Mouse (Mus musculus) kidney, embryonic 16.5 days (tissue): ENCODE measurements around the gene Lenep. TPM values are rescaled to one million over a fixed set of nuclear protein-coding genes. Genes with fewer than 3 reads are reported as not detected.

Experiments
- ATAC-seq: fragments of 200-750 bp; cut with Nextera tagmentation; 2 replicates; pipeline ENCODE4 v1.8.0; 2017; ENCODE audit warnings: moderate TSS enrichment; ENCODE audit not compliant: low FRiP score, low TSS enrichment
- H3K27ac ChIP-seq: fragments of 300-500 bp; sonication (generic); 2 replicates; pipeline ENCODE4 v1.5.1; 2014; ENCODE audit warnings: low read length
- H3K27me3 ChIP-seq: fragments of 300-500 bp; sonication (generic); 2 replicates; pipeline ENCODE4 v1.6.1; 2014; ENCODE audit warnings: low read length, control low read depth, mixed read lengths; ENCODE audit not compliant: insufficient read depth
- H3K36me3 ChIP-seq: fragments of 300-500 bp; sonication (generic); 2 replicates; pipeline ENCODE4 v1.6.1; 2014; ENCODE audit warnings: low read length, control low read depth, mixed read lengths; ENCODE audit not compliant: insufficient read depth
- H3K4me1 ChIP-seq: fragments of 300-500 bp; sonication (generic); 2 replicates; pipeline ENCODE4 v1.6.1; 2014; ENCODE audit warnings: low read length, control low read depth, mixed read lengths; ENCODE audit not compliant: insufficient read depth
- H3K4me2 ChIP-seq: fragments of 300-500 bp; sonication (generic); replicated peaks from 2 replicates; pipeline ENCODE4 v1.6.1; 2014; ENCODE audit warnings: low read depth, low read length
- H3K4me3 ChIP-seq: fragments of 300-500 bp; sonication (generic); 2 replicates; pipeline ENCODE4 v1.5.1; 2014; ENCODE audit warnings: mild to moderate bottlenecking, low read length
- H3K9ac ChIP-seq: fragments of 300-500 bp; sonication (generic); replicated peaks from 2 replicates; pipeline ENCODE4 v1.6.1; 2014; ENCODE audit warnings: low read length
- H3K9me3 ChIP-seq: fragments of 300-500 bp; sonication (generic); 2 replicates; pipeline ENCODE4 v1.6.1; 2016; ENCODE audit warnings: low read length, control low read depth
- WGBS: fragments of 180-500 bp; shearing (Covaris S2); extraction: QIAGEN DNeasy Blood & Tissue Kit; methylation state at CpG from one replicate; pipeline ENCODE4 v1.1.7; 2014; 5-methylcytosine and 5-hydroxymethylcytosine counted together
- polyA plus RNA-seq: library from polyadenylated mRNA; unstranded; fragments of >200 nt; fragmentation: Nextera tagmentation; extraction: Ambion mirVana; gene quantifications from 2 replicates; pipeline ENCODE4 v1.2.1, GENCODE M21; 2015

Lenep gene
- polyA plus RNA-seq, 1 experiment from 2014 or later = 1.3 TPM

DNA sequence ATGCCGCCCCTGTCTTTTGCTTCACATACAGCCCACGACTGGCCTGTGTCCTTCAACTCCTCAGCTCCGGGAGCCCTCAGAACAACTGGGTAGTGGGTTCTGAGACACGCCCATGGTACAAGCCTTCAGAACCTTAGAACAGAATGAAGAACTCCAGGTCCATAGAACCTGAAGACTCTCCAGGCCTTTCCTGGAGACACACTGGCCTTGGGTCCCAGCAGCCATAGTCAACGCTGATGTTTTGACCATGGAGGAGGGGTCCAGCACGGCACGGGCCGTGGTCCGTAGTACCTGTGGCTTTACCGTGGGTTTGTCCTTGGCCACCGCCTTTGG is 37.5 kb downstream of the Lenep start, which contains the start of gene Dcst1:
Dcst1 (minus strand) TSS at position 101 of the 333 bp plus-strand sequence.
- Histone ChIP-seq H3K4me2 (no peak within 1 kb of the TSS), H3K4me3 (no peak within 1 kb of the TSS), H3K4me1 (peaks cover 9% of the 10 kb centered on the region; the same call in 1 of the 2 replicates), H3K36me3 (no peaks in the 10 kb centered on the region), H3K9ac (no peak within 1 kb of the TSS; the same call in 1 of the 2 replicates), H3K9me3 (no peaks in the 10 kb centered on the region), H3K27ac (peak within 1 kb of the TSS; percentile 75; the same call in 1 of the 2 replicates), H3K27me3 (no peaks in the 10 kb centered on the region)
- 91% methylated on average over 11 of the region's 11 CpGs for WGBS
- ATAC-seq = no peak

DNA sequence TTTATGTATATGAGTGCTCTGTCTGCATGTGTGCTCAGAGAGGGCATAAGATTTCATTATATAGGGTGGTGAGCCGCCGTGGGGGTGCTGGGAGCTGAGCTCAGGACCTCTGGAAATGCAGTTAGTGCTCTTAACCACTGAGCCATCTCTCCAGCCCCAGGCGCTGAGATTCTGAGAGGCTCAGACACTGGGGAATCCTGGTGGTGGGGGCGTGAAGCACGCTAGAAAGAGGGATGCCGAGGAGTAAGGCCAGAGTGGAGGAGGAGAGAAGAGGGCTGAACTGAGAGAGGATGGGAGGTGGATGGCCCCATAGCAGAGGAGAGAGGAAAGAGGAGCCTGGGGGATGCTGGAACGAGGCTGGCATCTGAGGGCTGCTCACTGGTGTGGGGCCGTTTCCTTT is 38.0 kb downstream of the Lenep start:
- WGBS = 71% methylated on average over 8 of the region's 8 CpGs
- ATAC-seq = no peak
- H3K36me3 ChIP-seq = no peaks in the 10 kb centered on the region
- H3K4me1 ChIP-seq = peaks cover 9% of the 10 kb centered on the region; the same call in 1 of the 2 replicates
- no peak overlapping the region for H3K4me2 ChIP-seq
- no peaks in the 10 kb centered on the region for H3K27me3 ChIP-seq
- no peak overlapping the region for H3K9ac ChIP-seq
- no peak overlapping the region for H3K27ac ChIP-seq
- no peak overlapping the region for H3K4me3 ChIP-seq
- no peaks in the 10 kb centered on the region for H3K9me3 ChIP-seq

GRCm38 (mm10) chr3:89361675-89362074 is 40.9 kb downstream of the Lenep start, which contains the start of gene Dcst2:
Gene Dcst2, plus strand, starts transcription at chr3:89361975.
- WGBS = 87% methylated on average over 7 of the region's 7 CpGs
- Histone ChIP-seq H3K4me1 (peaks cover 9% of the 10 kb centered on the region; the same call in 1 of the 2 replicates), H3K4me3 (no peak within 1 kb of the TSS), H3K36me3 (no peaks in the 10 kb centered on the region), H3K4me2 (no peak within 1 kb of the TSS), H3K27me3 (no peaks in the 10 kb centered on the region), H3K9ac (no peak within 1 kb of the TSS), H3K9me3 (no peaks in the 10 kb centered on the region), H3K27ac (no peak within 1 kb of the TSS)
- no peak for ATAC-seq

GRCm38 (mm10) chr3:89360237-89360636 is 42.4 kb downstream of the Lenep start:
- no peaks in the 10 kb centered on the region for H3K27me3 ChIP-seq
- H3K27ac ChIP-seq = no peak overlapping the region
- H3K36me3 ChIP-seq = no peaks in the 10 kb centered on the region
- no peaks in the 10 kb centered on the region for H3K9me3 ChIP-seq
- peaks cover 2% of the 10 kb centered on the region; the same call in 1 of the 2 replicates for H3K4me1 ChIP-seq
- 67% methylated on average over 3 of the region's 3 CpGs for WGBS
- no peak overlapping the region for H3K9ac ChIP-seq
- H3K4me3 ChIP-seq = no peak overlapping the region
- no peak overlapping the region for H3K4me2 ChIP-seq
- no peak for ATAC-seq

- Histone ChIP-seq H3K9ac (no peak overlapping the region), H3K27me3 (no peaks in the 10 kb centered on the region), H3K27ac (no peak overlapping the region), H3K36me3 (no peaks in the 10 kb centered on the region), H3K4me2 (no peak overlapping the region), H3K4me1 (peaks cover 5% of the 10 kb centered on the region), H3K4me3 (no peak overlapping the region), H3K9me3 (no peaks in the 10 kb centered on the region)
- ATAC-seq = no peak
- 70% methylated on average over 6 of the region's 6 CpGs for WGBS
Observed at GRCm38 (mm10) chr3:89359630-89360029, 43.0 kb downstream of the Lenep start.

GRCm38 (mm10) chr3:89356029-89356428 is 46.6 kb downstream of the Lenep start:
- Histone ChIP-seq H3K36me3 (no peaks in the 10 kb centered on the region), H3K4me3 (no peak overlapping the region), H3K9ac (no peak overlapping the region), H3K27me3 (no peaks in the 10 kb centered on the region), H3K27ac (peak overlapping the region; percentile 45; the same call in 1 of the 2 replicates), H3K9me3 (no peaks in the 10 kb centered on the region), H3K4me2 (no peak overlapping the region), H3K4me1 (peaks cover 11% of the 10 kb centered on the region)
- ATAC-seq = no peak
- WGBS = 62% methylated on average over 9 of the region's 9 CpGs

DNA sequence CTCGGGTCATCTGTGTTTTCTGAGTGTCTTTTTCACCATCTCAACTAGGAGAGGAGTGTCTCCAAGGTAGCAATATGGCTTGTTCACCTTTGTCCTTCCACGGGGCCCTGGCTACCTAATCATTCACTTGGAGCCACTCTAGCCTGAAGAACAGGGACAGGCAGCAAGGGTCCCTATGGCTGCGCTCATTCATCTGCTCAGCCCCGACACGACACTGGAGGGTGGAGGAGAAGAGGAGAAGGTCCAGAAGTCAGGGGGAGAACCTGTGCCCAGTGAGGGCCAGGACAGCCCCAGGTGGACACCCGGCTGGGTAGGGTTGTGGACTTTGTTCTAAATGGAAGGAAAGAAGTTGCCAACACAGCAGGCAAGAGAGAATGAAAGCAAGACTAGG is 47.1 kb downstream of the Lenep start:
- Histone ChIP-seq H3K27me3 (no peaks in the 10 kb centered on the region), H3K4me2 (no peak overlapping the region), H3K27ac (peak overlapping the region; percentile 45)

GRCm38 (mm10) chr3:89354816-89355511 is 47.6 kb downstream of the Lenep start:
- peak; percentile 25 for ATAC-seq
- peaks cover 17% of the 10 kb centered on the region for H3K4me1 ChIP-seq
- no peak overlapping the region for H3K9ac ChIP-seq
- no peaks in the 10 kb centered on the region for H3K27me3 ChIP-seq
- WGBS = 14% methylated on average over 5 of the region's 5 CpGs
- no peak overlapping the region for H3K4me2 ChIP-seq
- H3K36me3 ChIP-seq = no peaks in the 10 kb centered on the region
- no peaks in the 10 kb centered on the region for H3K9me3 ChIP-seq
- no peak overlapping the region for H3K4me3 ChIP-seq
- peak overlapping the region; percentile 45 for H3K27ac ChIP-seq

More for the DNA sequence above, 47.1 kb downstream of the Lenep start:
- no peak overlapping the region for H3K9ac ChIP-seq
- no peaks in the 10 kb centered on the region for H3K36me3 ChIP-seq
- no peaks in the 10 kb centered on the region for H3K9me3 ChIP-seq
- no peak overlapping the region for H3K4me3 ChIP-seq
- ATAC-seq = peak; percentile 71
- peaks cover 12% of the 10 kb centered on the region for H3K4me1 ChIP-seq
- WGBS = 75% methylated on average over 6 of the region's 6 CpGs

DNA sequence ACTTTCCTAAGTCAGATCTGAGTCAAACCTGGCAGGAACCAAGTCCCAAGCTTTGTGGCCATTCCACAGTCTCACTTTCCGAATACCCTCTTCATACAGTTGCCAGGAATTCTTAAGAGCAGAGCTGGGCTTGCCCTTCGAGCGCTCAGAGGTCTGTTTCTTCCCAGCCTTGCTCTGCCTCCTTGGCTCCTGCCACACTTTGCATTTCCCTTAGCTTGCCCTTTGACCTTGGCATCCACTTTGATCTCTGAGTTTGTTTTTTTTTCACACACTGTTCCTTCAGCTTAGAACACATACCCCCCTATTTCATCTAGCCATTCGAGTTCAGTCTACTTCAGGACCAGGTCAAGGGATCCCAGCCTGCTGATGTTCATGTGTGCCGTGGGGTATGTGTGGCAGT is 51.3 kb downstream of the Lenep start:
- WGBS = 49% methylated on average over 5 of the region's 5 CpGs
- Histone ChIP-seq H3K9ac (no peak overlapping the region), H3K36me3 (no peaks in the 10 kb centered on the region), H3K27me3 (no peaks in the 10 kb centered on the region), H3K27ac (no peak overlapping the region), H3K9me3 (no peaks in the 10 kb centered on the region), H3K4me1 (peaks cover 28% of the 10 kb centered on the region), H3K4me2 (no peak overlapping the region), H3K4me3 (no peak overlapping the region)
- no peak for ATAC-seq
